Mouse (Mus musculus) monocyte, adult 5-6 weeks (primary cell): Measurements from ENCODE around the gene Akt1s1. TPM values are rescaled to one million over a fixed set of nuclear protein-coding genes. Genes with fewer than 3 reads are reported as not detected.
"Not testable (repeated sequence)": the region's sequence is repeated elsewhere in the genome, so short reads cannot be mapped to it uniquely, and the experiment has no call there.

Source experiments
- ATAC-seq: fragments of 153-309, 156-312 bp; replicated peaks from 2 replicates; pipeline ENCODE4 v1.8.0; 2017; ENCODE audit warnings: mild to moderate bottlenecking; ENCODE audit not compliant: low TSS enrichment, insufficient number of reproducible peaks, severe bottlenecking, poor library complexity, low FRiP score
- total RNA-seq: library from RNA; stranded (forward); fragments of 200-1000, 200-491, 200-594 nt; gene quantifications from 3 replicates; pipeline ENCODE4 v1.2.3, GENCODE M21; 2017

Gene Akt1s1
- total RNA-seq, 1 experiment from 2014 or later: 13.0 TPM

- ATAC-seq: no peak
Observed at GRCm38 (mm10) chr7:44864595-44865542, 16.1 kb downstream of the Akt1s1 start.

GRCm38 (mm10) chr7:44866276-44867009, 17.7 kb downstream of the Akt1s1 start:
- peak; percentile 49 for ATAC-seq

- ATAC-seq: no peak
Observed at GRCm38 (mm10) chr7:44867010-44867702, 18.4 kb downstream of the Akt1s1 start.

GRCm38 (mm10) chr7:44867802-44868201, 19.0 kb downstream of the Akt1s1 start:
- no peak for ATAC-seq

- no peak for ATAC-seq
Observed at GRCm38 (mm10) chr7:44868465-44868864, 19.7 kb downstream of the Akt1s1 start.

- no peak for ATAC-seq
Observed at GRCm38 (mm10) chr7:44868919-44869696, 20.3 kb downstream of the Akt1s1 start.

- peak; percentile 81 for ATAC-seq
Observed at GRCm38 (mm10) chr7:44869697-44870528, 21.1 kb downstream of the Akt1s1 start, which contains the start of gene Ptov1. Gene Ptov1 (minus strand): TSS chr7:44869788.

GRCm38 (mm10) chr7:44870614-44871013, 21.8 kb downstream of the Akt1s1 start:
- ATAC-seq: no peak

GRCm38 (mm10) chr7:44871181-44871580, 22.4 kb downstream of the Akt1s1 start:
- no peak for ATAC-seq

GRCm38 (mm10) chr7:44871774-44872173, 23.0 kb downstream of the Akt1s1 start:
- ATAC-seq: not testable (repeated sequence)

- ATAC-seq: no peak
Observed at GRCm38 (mm10) chr7:44877833-44878232, 29.0 kb downstream of the Akt1s1 start.

GRCm38 (mm10) chr7:44883036-44883435, 34.2 kb downstream of the Akt1s1 start:
- ATAC-seq: no peak

GRCm38 (mm10) chr7:44884637-44885036, 35.8 kb downstream of the Akt1s1 start:
- no peak for ATAC-seq

GRCm38 (mm10) chr7:44886964-44887363, 38.2 kb downstream of the Akt1s1 start:
- no peak for ATAC-seq

- ATAC-seq: no peak
Observed at GRCm38 (mm10) chr7:44888256-44889105, 39.7 kb downstream of the Akt1s1 start.

GRCm38 (mm10) chr7:44890180-44890579, 41.4 kb downstream of the Akt1s1 start:
- ATAC-seq: no peak

GRCm38 (mm10) chr7:44890737-44891136, 41.9 kb downstream of the Akt1s1 start:
- ATAC-seq: no peak
